Mouse (Mus musculus) common myeloid progenitor, adult 5-6 weeks (primary cell): Measurements from ENCODE around the gene 4930524B15Rik. TPM values are rescaled to one million over a fixed set of nuclear protein-coding genes. Genes with fewer than 3 reads are reported as not detected.
A peak's percentile ranks its signal among the peaks of the same experiment; 100 is the strongest.
"Not testable (repeated sequence)": the region's sequence is repeated elsewhere in the genome, so short reads cannot be mapped to it uniquely, and the experiment has no call there.

Experiments
- ATAC-seq: replicated peaks from 2 replicates; pipeline ENCODE4 v1.8.0; 2016; ENCODE audit warnings: low read depth, mild to moderate bottlenecking, moderate TSS enrichment, inconsistent platforms; ENCODE audit not compliant: poor library complexity, severe bottlenecking
- total RNA-seq: library from RNA; stranded (forward); fragments of 200-1000, 187-1606 nt; gene quantifications from 2 replicates; pipeline ENCODE4 v1.2.3, GENCODE M21; 2017

Gene 4930524B15Rik
- total RNA-seq, 1 experiment from 2014 or later = not detected

DNA sequence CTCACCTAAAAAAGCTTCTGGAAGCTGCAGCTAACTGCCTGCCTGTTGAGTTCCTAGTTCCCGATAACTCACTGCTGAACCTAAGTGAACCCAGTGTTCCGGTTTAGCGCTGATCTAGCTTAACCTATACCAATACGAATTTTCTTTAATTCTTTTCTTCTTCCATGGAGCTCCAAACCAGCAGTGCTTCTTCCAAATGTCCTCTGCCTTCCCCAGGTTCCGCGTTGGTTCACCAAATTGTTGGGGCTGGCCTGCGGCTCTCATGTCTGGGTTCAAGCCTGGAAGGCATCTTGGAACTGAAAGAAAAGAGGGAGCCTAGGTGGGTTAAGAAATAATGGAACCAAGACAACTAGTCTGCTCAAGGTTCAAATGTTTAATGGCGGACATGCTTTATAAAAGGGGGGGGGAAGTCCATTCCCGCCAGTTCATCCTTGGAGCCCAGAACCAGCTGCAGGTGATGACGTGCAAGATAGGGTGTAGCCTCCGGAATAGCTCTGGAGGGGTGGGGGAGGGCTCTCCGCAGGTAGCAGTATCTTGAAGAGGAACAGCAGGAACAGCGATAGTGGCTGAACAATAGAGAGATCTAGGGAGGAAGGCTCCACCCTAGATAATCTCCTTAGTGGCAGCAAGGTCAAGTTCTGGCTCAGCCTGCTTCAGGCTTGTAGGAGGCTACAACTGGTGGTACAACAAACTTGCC, 17.0 kb downstream of the 4930524B15Rik start:
- not testable (repeated sequence) for ATAC-seq

DNA sequence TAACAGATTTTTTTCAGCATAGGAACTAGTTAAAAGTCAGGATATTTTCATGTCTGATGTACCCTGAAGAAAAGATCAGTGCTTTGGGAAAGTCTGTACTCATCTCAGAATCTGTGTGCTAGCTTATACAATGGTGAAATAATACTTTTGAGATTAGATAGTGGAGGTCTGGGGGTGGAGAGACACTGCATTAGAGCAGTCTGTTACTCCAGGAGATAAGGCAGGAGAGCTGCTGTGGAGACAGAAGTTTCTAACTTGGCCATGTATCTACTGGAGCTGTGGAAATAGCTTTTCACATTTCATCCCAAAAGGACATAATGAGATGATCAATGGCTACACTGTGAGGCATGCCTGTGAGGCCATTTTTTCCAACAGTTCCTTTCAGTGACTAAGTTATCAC, 17.9 kb downstream of the 4930524B15Rik start:
- no peak for ATAC-seq

DNA sequence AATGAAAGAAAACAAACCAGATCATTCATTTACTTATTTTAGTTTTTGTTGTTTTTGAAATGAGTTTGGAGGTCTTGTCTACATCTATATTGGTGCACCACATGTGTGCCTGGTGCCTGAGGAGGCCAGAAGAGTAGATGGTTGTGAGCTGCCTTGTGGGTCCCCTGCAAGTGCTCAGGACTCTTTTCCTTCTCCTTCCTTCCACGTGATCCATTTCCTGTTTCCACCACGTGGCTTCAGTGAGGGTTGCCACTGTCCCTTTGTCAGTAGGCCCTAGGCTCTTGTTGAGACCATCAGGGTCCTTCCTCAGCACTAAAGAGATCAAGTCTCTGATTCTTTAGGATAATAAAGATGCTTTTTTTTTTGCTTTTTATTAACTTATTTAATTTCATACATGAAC, 19.4 kb downstream of the 4930524B15Rik start:
- no peak for ATAC-seq

DNA sequence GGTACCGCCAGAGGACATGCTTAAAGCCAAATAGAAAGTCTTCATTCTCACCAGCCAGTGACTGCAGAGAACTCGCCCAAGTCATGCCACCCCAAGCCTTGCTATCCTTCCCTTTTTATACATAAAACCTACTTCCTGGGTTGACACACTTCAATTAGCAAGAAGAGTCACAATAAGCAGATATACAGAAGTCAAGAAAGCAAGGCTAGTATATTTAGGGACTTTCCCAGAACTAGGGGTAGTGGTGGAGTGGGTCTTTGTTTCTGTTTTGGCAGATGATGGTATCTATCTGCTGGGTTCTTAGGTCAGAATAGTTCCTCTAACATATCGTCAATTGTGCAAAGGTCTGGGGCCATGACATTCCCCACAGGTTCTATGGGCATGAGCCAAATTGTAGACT, 27.1 kb downstream of the 4930524B15Rik start:
- ATAC-seq = no peak

DNA sequence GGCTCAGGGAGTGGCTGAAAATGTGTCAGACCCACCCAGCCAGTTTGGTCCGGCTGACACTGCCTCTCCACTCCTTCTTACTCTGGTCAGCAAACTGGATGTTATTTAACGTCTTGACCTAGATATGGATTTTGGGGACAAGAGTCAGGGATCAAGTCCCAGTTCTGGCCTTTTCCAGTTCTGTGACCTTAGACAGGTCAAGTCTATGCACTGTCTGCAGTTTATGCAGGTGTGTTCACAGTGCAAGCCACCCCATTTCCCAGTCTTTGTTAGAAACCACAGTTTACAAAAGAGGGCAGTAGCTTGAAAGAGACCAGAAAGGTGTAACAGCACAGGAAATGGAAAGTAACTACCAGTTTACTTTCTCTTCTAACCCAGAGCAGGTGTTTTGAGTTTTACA, 34.3 kb downstream of the 4930524B15Rik start:
- ATAC-seq = no peak

DNA sequence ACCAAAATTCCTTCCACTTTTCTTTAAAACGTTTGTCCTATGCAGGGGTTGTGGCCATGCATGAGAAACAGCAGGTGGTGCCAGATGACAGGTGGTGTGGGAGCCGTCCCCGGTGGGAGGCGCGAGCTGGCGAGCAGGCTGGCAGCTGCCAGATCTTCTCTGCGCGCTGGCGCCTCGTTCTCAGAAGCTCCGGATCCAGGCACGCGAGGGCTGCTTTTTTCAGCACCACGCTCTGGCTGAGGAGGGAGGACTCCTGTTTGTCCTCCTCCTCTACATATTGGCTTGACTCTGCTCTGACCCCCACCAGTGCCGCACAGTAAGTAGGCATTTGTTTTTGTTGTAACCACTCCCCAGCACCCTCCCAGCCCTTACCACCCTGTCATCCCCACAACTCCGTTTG, 34.9 kb downstream of the 4930524B15Rik start, which contains the start of gene Nsg2:
Nsg2 (plus strand) TSS at position 183 of the 400 bp plus-strand sequence.
- peak; percentile 98 for ATAC-seq

DNA sequence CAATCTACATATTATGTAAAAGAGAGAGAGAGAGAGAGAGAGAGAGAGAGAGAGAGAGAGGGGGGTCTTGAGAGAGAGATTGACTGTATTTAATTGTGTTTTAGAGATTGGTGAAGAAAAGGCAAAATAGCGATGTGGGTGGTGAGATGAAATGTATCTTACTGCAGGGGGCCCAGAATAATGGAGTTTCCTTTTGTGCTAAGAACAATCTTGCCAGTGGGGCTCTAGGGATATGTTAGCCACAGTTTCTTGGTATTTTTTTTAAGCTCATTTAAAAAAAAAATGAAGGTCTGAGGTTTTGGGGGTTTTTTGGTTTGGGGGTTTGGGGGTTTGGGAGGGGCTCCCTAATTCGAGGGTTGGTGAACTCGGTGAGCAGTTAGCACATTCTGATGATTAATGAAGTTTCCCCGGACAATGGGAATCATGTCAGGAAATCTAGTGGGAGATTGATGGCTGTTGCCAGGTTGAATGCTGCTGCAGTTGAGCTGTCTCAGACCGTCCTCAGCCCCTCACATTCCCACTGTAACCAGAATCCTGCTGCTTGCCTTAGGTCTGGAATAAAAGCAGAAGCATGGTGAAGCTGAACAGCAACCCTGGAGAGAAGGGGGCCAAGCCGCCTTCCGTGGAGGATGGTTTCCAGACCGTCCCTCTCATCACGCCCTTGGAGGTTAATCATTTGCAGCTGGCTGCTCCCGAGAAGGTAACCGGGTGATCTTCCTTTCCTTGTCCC, 36.0 kb downstream of the 4930524B15Rik start:
- no peak for ATAC-seq

DNA sequence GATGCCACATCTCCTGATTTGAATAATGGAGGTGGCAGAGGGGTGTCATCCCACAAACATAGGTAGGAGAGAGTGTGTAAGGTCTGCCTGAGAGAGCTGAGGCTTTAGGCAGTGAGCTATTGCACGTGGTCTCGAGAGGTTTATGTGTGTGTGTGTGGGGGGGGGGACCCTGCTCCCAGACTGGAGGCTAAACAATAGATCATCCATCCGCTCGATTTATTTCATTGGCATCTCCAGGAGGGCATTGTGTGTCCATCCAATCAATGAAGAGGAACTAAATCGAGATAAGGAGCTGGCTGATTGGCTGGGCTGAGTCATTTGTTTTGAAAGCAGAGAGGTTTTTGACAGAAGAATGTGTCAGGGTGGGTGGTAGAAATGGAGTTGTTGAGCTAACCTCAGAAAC, 37.3 kb downstream of the 4930524B15Rik start:
- no peak for ATAC-seq

DNA sequence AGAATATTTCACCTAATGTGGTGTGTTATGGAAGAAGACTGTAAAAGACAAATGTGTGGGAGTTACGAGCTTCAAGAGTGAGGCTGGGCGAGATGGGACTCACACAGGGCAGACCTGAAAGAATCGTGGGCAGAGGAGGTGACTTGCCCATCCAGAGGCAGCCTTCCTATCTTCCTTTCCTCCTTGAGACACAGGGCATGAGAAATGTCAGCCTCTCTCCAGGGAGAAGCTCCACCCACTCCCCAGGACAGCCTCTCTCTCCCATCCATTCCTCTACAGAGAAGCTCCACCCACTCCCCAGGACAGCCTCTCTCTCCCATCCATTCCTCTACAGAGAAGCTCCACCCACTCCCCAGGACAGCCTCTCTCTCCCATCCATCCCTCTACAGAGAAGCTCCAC, 42.7 kb downstream of the 4930524B15Rik start:
- ATAC-seq = not testable (repeated sequence)

DNA sequence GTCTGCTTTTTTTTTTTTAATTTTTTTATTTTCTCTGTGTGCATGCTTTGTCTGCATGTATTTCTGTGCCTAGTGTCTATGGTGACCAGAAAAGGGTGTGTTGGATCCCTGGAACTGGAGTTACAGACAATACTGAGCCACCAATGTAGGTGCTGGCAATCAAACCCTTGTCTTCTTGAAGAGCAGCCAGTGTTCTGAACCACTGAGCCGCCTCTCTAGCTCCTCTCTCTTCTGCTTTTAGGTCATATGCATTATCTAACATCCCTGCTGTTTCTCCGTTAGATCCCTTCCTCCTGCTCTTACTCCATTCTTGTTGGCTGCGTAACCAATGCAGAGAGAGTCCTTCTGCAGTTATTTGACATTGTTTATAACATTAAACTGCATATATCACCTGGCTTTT, 43.5 kb downstream of the 4930524B15Rik start:
- no peak for ATAC-seq

DNA sequence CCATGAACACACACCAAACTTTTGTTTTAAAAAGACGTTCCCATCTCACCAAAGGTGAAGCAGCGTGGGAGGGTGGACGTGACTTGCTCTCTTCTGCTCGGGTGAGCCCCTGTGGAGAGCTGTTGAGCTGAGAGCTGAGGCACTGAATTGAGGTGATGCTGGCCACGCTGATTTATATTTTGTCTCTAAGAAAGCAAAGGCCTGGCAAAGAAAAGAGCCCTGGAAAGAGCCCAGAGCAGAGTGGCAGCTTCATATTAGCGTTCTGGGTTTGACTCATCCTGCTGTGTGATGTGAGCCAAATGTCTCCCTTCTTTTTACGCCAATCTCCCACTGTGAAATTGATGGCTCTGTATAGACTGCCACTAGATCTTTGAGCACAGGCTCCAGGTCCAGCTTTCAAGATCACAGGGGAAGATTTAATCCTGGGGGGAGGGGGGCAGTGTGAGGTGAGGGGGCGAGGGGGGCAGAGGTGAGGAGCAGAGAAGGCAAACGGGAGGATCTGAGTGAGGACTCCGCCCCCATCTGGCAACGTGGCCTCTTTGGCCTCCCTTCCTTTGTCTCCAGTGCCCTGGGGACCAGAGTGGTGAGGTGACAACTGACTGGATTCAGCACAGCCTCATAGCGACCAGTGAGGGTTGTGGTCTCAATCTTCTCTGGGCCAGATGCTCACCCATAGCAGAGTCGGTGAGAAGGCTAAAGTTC, 44.7 kb downstream of the 4930524B15Rik start:
- no peak for ATAC-seq

DNA sequence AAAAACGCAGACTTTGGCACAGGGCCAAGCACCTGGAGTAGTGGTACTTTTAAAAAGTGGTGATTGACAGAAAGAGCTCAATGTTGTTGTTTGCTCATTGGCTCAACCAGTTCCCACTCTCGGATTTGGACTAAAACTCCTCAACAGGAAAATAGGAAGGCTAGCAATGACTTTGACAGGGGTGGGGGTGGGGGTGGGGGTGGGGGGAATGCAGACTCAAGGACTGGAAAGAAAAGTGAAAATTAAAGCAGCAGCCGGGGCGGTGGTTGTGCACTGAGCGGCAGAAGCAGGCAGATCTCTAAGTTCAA, 45.2 kb downstream of the 4930524B15Rik start:
- no peak for ATAC-seq

DNA sequence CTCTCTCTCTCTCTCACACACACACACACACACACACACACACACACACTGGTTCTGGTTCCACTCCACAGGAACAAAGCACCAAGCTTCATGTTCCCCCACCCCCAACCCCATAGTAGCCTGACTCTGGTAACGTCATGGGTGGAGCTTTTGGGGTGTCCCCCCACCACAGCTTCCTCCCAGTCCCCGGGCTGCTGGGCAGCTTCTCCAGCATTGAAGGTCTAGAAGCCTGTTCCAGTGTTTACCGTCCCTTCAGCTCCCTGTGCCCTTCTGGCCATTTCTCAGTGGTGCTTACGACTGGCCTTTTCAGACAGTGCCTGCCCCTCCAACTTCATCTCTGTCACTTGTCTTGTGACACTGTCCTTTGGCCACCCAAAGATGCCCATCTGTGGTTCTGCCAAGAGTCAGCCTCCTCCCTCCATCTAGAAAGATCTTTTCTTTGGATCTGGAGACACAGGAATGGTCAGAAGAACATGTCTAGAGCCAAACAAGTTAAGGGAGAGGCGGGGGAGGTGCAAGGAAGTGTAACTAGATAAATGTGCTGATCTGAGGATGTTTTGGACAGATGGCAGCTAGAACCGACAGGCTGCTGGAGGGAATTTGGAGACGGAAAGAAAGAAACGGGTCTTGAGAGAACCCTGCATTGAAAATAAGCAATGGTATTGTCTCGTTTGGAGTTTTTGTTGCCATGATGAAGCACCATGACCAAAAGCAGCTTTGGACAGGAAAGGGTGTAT, 46.6 kb downstream of the 4930524B15Rik start:
- peak; percentile 79 for ATAC-seq

DNA sequence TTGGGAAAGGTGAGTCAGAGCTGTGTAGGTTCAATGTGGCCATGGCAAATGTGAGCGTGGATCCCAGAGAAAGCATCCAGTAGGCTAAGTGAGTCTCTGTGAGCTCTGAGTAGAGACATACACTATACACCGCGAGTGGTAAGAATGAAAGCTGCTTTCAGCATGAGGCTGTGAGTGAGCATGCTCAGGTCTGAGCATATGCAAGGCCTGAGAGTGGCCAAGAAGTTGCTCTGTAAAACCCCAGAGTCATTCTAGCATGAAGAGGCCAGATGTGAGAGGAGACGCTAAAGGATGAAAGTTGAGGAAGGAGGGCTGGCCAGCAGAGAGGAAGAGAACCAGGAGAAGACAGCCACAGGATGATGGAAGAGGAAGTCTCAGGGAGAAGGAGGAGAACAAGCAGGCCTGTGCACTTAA, 47.6 kb downstream of the 4930524B15Rik start:
- no peak for ATAC-seq

DNA sequence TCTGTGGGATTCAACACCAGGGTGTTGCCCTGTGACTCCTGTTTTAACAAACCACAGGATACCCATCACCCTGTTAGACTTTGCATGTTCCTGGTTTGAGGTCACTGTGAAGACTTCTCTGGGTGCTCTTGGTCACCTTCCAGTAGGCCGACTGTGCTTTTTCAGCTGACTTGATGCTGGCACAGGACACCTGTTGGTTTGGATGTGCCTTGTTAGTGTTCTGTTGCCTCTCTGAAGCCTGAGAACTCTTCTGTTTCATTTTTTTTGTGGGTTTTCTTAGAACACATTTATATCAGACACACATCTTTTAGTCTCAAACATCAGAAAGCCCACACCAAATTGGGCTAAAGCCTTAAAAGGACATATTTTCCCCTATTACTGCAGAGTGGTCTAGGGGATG, 48.2 kb downstream of the 4930524B15Rik start:
- ATAC-seq = no peak

DNA sequence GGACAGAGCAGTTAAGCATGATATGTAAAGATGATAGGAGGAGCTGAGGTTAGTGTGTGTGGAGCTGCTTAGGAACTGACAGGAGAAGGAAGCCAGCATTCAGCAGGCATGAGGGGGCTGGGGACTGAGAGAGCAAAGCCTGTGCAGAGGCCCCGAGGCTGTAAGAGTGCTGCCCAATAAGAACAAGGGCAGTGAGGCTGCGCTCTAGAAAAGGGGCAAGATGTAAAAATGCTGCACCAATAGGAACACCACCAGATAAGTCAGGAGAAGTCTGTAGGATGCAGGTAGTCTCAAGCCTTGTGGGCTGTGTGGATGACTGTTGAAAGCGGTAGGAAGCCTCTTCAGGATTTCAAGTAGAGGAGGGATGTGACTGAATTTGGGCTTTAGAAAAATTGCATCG, 52.8 kb downstream of the 4930524B15Rik start:
- no peak for ATAC-seq

DNA sequence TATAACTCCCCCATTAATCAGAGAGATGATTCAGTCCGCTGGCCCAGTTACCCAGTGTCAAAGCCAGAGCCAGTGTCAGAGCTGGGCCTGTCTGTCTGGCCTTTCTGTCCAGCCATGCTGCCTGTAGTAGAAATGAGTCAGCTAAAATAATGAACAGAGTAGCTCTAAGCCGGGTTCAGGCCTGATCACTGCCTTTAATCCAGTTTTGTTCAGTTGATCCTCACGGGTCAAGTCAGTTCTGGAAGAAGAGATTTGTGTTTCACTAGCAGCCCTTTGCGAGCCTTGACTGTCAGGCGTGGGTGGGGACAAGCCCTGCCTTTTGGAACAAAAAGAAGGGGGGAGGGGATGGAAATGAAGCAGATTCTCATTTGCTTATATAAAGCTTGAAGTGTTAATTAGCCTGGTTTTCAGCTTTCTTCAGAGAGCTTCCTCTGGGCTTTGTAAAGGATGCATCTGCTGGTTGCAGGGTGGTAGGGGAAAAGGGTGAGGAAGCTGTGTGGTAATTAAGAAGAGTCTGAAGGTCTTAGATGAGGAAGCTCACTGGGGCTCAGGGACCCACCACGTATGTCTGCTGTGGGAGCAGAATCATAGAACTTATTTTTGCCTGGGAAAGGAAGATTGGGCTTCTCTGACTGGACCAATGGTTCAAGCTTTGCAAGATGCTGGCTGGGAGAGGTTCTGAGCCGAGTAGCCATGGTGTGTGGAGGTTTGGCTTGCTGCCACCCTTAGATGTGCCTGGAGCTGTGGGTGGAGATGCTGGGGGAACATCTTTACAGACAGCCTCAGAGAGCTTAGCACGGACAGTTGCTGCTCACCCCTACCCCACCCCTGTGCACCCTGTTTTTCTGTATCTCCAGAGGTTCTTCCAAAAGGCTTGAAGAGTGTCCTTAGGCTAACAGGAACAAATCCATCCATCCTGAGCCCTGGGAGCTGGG, 54.9 kb downstream of the 4930524B15Rik start:
- peak; percentile 98 for ATAC-seq

DNA sequence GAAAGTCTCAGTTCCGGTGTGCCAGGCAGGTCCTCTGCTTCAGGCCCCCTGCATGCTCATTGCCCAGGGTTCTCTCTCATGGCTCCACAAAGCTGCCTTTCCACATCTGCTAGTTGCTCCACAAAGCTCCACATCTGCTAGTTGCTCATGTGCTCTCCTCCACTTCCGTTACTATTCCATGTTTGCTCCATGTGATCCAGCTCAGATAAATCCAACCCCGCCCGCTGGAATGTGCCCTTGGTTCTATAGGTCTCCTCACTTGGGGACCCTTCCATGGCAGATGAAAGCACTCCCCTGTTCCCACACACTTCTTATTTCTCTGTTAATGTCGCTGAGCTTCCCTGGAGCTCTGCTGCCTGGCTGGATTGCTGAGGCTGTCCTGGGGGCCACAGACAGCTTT, 61.2 kb downstream of the 4930524B15Rik start:
- no peak for ATAC-seq
